Mouse (Mus musculus) inflammation-experienced regulatory T-cells (primary cell): ENCODE results near the gene Zan. TPM values are rescaled to one million over a fixed set of nuclear protein-coding genes. Genes with fewer than 3 reads are reported as not detected.

Experiments used
- polyA plus RNA-seq, 2 experiments: library from polyadenylated mRNA; unstranded; fragments of 100-300 nt; shearing (Covaris generic); gene quantifications; one replicate each; pipeline ENCODE4 v1.2.1; 2017

Zan gene
- 1 to 10 TPM; 1.1 to 4.1 TPM for polyA plus RNA-seq

GRCm38 (mm10) chr5:137476964-137477363 lies at the start of gene Zan:
Gene Zan, minus strand, starts transcription at chr5:137477064.

GRCm38 (mm10) chr5:137518436-137518835 lies 41.6 kb upstream of the Zan start, which contains the start of gene Gigyf1:
Gene Gigyf1, plus strand, starts transcription at chr5:137518548.

GRCm38 (mm10) chr5:137501709-137502666 lies 25.1 kb upstream of the Zan start, which contains the start of gene Pop7:
Gene Pop7, minus strand, starts transcription at chr5:137502518.

GRCm38 (mm10) chr5:137349384-137350204 lies 127.3 kb downstream of the Zan start, which contains the start of gene Ephb4:
Gene Ephb4, plus strand, starts transcription at chr5:137350109.

GRCm38 (mm10) chr5:137333512-137334174 lies 143.2 kb downstream of the Zan start, which contains the start of gene Slc12a9:
Gene Slc12a9, minus strand, starts transcription at chr5:137333597.

Other genes starting within 250 kb of the Zan start
- gene Ache, start 189.5 kb downstream of the Zan start, polyA plus RNA-seq, result under 1 TPM; 0.13 to 0.20 TPM
- gene Ufsp1, start 182.4 kb downstream of the Zan start, polyA plus RNA-seq, result 1 to 10 TPM in 1 of 2 experiments, under 1 TPM in 1; 0.55 to 2.6 TPM
- 100 to 1,000 TPM; 111 to 126 TPM for gene Srrt, start 169.4 kb downstream of the Zan start, polyA plus RNA-seq
- gene Trip6, start 162.7 kb downstream of the Zan start, polyA plus RNA-seq, result 1 to 10 TPM; 4.1 to 5.2 TPM
- gene Slc12a9, start 143.5 kb downstream of the Zan start, polyA plus RNA-seq, result 10 to 100 TPM; 19.0 to 24.9 TPM
- gene Ephb4, start 127.0 kb downstream of the Zan start, polyA plus RNA-seq, result under 1 TPM; 0.14 to 0.64 TPM
- gene Pop7, start 25.5 kb upstream of the Zan start, polyA plus RNA-seq, result 10 to 100 TPM; 35.2 to 41.1 TPM
- gene Gigyf1, start 41.5 kb upstream of the Zan start, polyA plus RNA-seq, result 10 to 100 TPM; 10.9 to 13.1 TPM
- gene Epo, start 56.2 kb upstream of the Zan start, polyA plus RNA-seq, result under 1 TPM in 1 of 2 experiments, not detected in 1; 0.82 TPM
- gene Gnb2, start 56.4 kb upstream of the Zan start, polyA plus RNA-seq, result 100 to 1,000 TPM; 293 to 297 TPM
- gene Actl6b, start 76.5 kb upstream of the Zan start, polyA plus RNA-seq, result under 1 TPM in 1 of 2 experiments, not detected in 1; 0.76 TPM
- gene Tfr2, start 92.8 kb upstream of the Zan start, polyA plus RNA-seq, result 1 to 10 TPM; 1.3 to 1.4 TPM
- gene Mospd3, start 124.0 kb upstream of the Zan start, polyA plus RNA-seq, result 10 to 100 TPM; 85.5 to 87.9 TPM
- 1 to 10 TPM in 1 of 2 experiments, under 1 TPM in 1; 0.69 to 1.2 TPM for gene Pcolce, start 136.7 kb upstream of the Zan start, polyA plus RNA-seq
- under 1 TPM; 0.33 to 0.52 TPM for gene Fbxo24, start 151.9 kb upstream of the Zan start, polyA plus RNA-seq
- gene Lrch4, start 152.1 kb upstream of the Zan start, polyA plus RNA-seq, result 100 to 1,000 TPM; 290 to 324 TPM
- 10 to 100 TPM; 73.7 to 90.1 TPM for gene Gm20605, start 152.1 kb upstream of the Zan start, polyA plus RNA-seq
- gene Sap25, start 164.3 kb upstream of the Zan start, polyA plus RNA-seq, result 100 to 1,000 TPM; 128 to 152 TPM
- gene Irs3, start 168.7 kb upstream of the Zan start, polyA plus RNA-seq, result under 1 TPM in 1 of 2 experiments, not detected in 1; 0.99 TPM
- gene Agfg2, start 207.7 kb upstream of the Zan start, polyA plus RNA-seq, result 10 to 100 TPM; 24.5 to 38.9 TPM